Mouse (Mus musculus) retina, postnatal 7 days (tissue): ENCODE data around the gene Gm10324.
"Not testable (repeated sequence)": the region's sequence is repeated elsewhere in the genome, so short reads cannot be mapped to it uniquely, and the experiment has no call there.

Experiments
- DNase-seq: peaks from one replicate; pipeline ENCODE4 v3.0.0-alpha.2; 2012; ENCODE audit warnings: low read depth, low spot score

Gm10324 gene

DNA sequence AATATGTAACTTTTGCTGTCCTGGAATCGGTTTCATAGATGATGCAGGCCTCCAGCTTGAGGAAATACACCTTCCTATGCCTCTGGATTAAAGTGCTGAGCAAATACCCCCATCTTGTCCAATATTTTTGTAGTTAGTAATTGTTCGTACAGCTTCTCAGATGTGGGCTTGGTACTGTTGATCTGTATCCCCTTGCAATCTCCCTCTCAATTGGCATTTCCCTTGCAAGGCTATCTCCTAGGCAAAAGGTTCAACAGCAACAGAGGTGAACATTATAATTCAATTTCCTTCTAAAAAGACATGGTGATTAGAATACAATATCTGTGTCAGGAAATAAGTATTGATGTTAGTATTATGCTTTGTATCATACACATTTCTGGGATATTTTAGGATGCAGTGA is at the start of gene Gm10324:
TSS of gene Gm10324 (plus strand) at position 301 of the 400 bp plus-strand sequence.
- DNase-seq = not testable (repeated sequence)
